Mouse (Mus musculus): ENCODE data around the gene Slc25a3.

Slc25a3 gene

DNA sequence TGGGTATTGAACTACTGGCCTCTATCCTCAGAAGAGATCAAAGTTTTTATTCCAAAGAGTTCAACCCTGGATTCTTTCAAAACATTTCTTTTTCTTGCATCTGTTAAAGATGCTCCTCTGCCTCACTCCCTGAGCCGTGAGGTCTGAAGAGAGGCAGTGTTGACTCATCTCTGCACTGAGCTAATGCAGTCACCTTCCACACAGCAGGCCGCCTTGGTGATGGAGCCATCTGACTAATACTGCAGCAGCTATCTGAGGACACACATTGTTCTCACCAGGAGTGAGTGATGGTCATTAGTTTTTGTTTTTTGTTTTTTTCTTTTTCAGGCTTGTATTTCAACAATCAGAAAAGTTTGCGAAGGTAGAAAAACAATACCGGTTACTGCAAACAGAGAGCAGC, 31.0 kb downstream of the Slc25a3 start:
- no peak for DNase-seq (ENCODE audit: low spot score)

- no peak for DNase-seq (ENCODE audit: low spot score)
Observed at GRCm38 (mm10) chr10:91083393-91083927, 40.4 kb downstream of the Slc25a3 start.

DNA sequence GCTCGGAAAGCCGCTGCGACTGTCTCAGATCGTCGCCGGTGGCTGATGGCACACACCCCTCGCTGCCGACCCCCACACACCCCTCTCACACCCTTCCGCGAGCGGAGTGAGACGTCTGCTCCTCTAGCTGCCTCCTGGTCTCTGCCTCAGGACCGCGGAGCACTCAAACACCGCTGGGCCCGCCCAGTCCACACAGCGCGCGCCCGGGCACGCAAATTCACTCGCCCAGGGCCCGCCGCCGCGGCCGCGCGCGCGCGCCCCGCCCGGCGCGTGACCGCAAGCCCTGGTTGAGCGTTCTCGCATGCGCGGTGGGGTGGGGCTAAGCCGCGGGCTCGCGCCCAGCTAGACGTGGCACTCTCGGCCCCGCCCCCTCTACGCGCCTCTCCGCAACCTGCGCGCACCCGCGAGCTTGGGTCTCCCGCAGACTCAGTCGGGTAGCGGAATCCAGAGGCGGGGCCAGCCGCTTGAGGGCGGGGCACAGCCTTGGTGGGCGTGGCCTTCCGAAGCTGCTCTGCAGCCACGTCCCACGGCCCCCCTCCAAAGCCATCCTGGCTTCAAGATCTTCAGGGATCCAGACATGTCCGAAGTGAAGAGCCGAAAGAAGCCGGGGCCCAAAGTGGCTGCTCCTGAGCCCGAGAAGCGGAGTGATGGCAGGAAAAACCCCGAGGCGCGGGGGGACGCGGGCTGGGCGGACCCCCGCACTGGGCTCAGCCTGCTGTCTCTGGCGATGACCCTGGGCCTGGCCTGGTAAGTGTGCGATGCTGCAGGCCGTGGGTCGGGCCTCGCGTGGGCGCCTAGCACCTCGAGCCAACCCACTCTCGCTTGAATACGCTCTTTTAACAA, 41.1 kb downstream of the Slc25a3 start, which contains the start of the genes Apaf1 and Ikbip:
Gene Apaf1, minus strand, starts transcription at position 221 of the 843 bp plus-strand sequence.
Gene Ikbip, plus strand, starts transcription at position 391 of the 843 bp plus-strand sequence.
- peak; percentile 99 for DNase-seq (ENCODE audit: low spot score)

DNA sequence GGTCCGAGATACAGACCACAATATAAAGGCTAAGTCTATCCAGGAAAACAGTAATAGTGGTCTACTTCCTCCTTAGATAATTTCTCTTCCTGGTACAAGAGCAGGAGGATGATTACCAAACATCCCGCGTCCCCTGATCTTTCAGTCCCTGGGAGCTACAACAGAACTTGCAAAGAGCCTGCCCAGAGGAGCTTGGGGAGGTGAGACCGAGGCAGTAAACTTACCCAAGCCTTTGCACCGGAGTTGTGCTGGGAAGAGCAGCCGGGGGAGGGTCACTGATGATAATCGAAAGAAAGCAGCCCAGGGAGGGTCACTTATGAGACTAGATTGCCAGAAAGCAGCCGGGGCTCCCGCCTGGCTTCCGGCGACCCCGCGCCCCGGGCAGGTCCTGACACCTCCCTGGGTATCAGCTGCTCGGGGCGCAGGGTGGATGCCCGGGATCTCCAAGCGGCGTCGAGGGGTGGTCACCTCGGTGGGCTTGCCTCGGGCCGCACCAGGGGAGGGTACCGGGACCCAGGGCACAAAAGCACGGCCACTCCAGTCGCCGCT, 41.8 kb downstream of the Slc25a3 start:
- DNase-seq (ENCODE audit: low spot score), result no peak

GRCm38 (mm10) chr10:91080540-91080939, 43.3 kb downstream of the Slc25a3 start:
- DNase-seq (ENCODE audit: low spot score), result no peak

GRCm38 (mm10) chr10:91076667-91077066, 47.2 kb downstream of the Slc25a3 start:
- DNase-seq (ENCODE audit: low spot score), result no peak

- no peak for DNase-seq (ENCODE audit: low spot score)
Observed at GRCm38 (mm10) chr10:91073345-91073744, 50.5 kb downstream of the Slc25a3 start.

DNA sequence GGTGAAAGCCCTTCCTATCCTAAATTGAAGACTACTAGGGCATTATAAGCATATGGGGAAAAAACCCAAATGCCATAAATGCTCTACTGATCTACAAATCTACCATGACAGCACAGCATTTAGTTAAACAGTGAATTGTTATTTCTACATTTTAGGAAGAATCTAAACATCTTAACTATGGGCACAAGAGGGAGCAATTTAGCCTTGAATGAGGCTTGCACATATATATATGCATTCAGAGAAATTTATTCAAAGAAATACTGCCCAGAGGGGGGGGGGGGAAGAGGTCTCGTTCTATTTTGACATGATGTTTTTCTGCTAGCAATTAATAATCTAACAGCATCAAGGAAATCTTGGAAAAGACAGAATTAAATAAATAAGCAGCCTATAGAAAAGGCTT, 52.1 kb downstream of the Slc25a3 start:
- no peak for DNase-seq (ENCODE audit: low spot score)

Data from ovary, adult 18-20 months (tissue).